Mouse (Mus musculus): ENCODE measurements at regions not wholly inside any gene's neighbourhood (a gene's known extent, or its start where the extent isn't known, plus 50 kb on each side); places are given as distances from the start of the nearest gene placed in this dataset.
"Not testable (repeated sequence)": the region's sequence is repeated elsewhere in the genome, so short reads cannot be mapped to it uniquely, and the experiment has no call there.

DNA sequence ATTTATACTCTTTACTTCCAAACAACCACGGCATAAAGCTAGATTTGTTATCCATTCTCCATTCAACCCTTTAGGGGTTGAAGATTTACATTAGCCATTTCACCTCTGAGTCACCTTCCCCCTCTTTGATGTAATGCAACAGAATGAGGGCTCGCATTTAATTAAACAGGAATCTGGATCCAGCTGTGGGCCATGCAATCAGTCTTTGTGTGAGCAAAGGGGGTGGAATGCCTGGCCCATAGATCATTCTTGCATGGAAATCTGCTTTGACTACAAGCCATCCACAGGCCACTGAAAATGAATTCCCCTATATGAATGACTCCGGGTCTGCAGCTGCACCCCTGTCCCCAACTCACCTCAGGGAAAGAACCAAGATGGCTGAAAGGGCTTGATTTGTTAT, 574.4 kb downstream of the Cypt12 start:
- DNase-seq (ENCODE audit: low read depth, low spot score) = no peak

DNA sequence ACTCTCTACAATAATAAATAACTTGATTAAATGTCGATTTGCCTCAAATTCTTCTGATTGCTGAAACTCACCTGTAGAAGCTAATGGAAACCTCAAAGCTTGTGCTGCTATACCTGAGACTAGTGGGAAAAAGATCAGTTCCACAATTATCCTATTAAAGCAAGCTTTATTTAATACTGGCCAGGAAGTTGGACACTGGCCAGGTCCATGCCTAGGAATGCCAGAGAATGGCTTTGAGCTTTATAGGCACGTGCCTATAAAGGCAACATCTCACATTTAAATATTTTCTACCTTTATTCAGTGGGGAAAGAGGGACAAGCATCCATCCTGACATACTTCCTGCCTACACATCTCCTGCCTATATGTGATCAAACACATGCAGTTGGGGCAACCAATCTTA, 575.8 kb downstream of the Cypt12 start:
- no peak for DNase-seq (ENCODE audit: low read depth, low spot score)

DNA sequence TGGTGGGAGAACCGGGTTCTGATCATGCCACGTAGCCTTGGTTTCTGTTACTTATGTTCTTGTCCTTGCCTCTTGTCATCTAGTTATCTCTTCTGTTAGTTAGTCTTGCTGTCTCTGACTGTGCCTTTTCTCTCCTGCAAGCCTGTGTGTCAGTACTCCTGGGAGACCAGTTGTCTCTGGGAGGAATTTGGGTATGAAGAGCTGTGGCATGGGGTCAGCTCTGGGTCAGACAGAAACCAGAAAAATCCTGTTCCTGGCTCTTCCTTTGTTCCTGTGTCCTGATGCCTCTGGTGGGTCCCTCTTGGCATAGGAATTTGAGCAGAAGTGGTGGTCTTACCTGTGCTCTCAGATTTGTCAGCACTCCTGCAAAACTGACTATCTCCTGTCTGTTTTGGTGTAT, 609.0 kb downstream of the Cypt12 start:
- DNase-seq (ENCODE audit: low read depth, low spot score) = no peak

DNA sequence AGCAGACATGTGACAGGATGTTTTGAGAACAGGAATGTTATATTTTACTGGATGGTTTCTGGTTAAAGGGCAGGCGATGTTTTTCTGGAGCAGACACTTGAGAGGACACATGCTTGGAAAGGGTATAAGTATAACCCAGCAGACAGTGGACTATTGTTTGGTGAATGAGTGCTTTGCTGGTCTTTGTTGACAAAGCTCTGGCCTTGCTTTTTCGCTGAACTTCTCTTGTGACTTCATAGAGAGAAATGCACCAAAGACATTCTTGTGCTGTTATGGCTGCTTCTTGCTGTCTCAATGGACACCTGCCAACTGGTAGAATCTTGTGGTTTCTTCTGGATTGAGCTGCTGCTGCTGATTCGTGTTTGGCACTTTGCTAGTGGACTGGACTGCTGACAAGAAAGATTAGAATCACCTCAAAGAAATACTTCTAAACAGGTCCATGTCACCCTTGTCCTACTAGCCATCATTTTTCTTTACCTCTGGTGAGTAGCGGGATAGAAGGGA, 612.1 kb downstream of the Cypt12 start:
- DNase-seq (ENCODE audit: low read depth, low spot score) = no peak

DNA sequence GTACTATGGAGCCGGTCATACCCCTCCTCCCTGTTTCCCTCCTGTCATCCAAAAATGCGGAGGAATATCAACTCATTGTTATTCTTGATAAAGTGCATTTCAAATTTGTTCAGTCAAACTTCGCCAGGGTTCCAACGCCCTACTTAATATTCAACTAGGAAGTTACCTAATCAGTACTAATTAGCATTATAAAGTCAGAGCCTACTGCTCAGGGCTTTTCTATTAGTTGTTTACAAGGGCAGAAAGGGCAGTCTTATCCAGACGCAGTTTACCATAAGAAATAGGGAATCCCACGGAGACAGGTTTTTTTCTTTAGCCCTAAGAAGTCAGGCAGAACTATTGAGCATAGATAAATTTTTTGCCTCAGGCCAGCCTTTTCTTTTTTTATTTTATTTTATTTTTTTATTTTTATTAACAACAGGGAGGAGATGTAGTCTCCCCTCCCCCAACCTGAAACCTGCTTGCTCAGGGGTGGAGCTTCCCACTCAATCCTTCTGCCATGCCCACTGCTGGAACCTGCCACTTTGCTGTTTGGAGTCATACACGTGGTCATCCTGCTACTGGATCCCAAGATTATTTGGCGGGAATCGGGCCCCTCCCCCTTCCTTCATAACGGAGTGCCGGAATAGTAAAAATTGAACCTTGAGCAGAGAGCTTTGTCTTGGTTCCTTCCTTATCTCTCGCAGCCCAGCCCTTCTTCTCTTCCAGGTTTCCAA, 632.9 kb downstream of the Cypt12 start:
- not testable (repeated sequence) for DNase-seq (ENCODE audit: low read depth, low spot score)

DNA sequence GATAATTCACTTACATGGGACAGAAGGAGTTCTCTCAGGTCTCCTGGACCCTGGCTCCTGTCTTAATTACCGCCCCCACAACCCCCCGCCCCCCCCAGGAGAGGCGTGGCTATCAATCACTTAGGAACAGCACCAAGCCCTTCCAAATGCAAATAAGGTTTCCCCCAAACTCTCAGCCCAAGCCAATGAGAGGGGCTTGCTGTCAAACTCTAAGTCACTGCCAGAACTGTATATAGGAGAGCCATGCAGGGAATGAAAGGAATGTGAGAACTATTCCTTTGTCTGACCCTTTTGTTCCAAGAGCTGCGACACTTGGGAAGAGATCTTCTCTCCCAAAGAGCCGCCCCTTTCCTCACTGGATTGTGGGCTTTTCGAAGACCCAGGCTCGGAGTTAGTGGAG, 672.4 kb downstream of the Cypt12 start:
- DNase-seq (ENCODE audit: low read depth, low spot score) = no peak

DNA sequence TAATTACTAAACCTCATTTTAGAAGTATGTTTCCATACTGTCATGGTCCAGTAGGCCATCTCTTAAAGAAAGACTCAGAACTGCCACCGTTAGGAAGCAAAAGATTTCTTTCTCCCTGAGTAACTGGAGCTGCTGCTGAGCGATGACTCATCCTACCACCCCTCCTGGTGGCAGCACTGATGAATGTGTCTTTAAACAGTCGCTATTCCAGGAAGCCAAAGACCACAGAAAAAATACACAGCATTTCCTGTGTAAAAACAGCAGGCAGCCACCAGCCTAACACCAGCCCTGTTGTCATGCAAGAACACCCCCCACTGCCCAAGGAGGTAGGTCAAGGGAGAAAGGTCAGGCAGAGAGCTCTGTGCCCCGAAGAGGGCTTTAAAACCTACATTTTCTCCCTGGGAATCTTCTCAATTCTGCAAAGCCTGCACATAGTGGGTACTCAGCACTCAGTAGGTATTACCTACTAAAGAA, 675.7 kb downstream of the Cypt12 start:
- no peak for DNase-seq (ENCODE audit: low read depth, low spot score)

DNA sequence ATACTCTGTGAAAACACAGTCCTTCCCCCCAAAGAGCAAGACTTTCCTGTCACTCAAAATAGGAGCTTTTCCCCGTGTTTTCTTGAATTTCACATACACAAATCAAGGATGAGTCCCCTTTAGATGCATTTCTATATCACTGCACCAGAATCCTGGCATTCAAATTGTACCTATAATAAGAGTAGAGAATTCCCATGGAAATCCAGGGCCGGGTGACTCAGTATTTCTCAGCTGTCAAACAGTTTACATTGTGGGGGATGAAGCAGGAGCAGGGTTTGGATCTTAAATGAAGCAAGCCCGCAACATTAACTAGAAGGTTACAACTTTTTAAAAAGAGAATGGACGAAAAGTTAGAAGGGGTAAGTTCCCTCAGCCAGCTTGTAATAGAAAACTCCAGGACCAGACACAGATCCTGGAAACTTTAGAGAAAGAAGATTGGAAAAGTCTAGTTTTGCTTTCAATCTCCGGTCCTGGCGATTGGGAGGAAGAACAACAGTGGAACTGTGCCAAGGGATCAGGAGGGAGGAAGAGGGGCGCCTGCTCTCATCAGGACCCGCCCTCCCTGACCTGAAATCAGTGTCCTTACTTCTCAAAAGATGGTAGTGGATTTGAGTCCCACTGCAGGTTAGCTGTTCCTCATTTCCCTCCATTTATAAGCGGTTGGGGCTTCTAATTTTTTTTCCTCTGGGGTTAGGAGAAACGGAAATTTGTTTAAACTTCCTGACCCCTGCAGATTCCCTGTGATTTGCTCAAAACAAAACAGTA, 676.4 kb downstream of the Cypt12 start:
- DNase-seq (ENCODE audit: low read depth, low spot score) = no peak

DNA sequence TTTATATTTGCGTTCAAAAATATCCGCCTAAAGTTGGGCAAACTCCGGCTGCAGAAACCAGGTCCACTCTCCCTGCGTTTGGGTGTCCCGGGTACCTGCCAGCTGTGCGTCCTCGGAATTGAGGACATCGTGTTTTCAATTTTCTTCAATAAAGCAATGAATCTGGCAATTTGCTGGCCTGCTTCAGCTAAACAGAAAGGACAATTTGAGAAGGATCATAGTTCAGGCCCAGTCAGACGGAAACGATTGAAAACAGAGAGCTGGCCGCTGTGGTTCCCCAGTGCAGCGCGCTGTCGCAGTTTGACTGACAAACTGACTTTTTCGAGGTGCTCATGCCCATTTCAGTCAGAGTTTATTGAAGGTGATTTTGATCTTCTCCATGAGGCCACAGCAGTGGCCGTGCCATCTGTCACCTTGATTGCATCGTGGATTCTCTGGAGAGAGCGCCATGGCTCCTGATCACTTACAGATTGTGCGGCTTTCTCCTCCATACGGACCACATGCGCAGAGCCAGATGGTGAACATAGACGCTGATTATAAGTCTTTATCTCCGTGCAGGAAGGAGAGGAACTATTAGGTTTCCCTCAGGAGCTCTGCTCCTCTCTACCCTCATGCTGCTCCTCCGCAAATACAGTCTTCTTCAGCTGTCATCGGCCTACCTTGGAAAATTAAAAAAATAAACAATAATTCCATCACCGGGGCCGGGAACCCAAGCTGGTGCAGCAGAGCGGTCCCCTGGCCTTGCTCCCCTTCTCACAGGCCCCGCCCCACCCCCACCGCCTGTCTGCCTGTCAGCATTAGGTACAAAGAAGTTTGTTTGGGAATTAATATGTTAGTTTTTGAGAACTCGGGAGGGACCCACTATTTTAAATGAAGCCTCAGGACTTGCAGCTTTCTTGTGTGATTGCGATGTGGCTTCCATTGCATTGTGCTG, 677.5 kb downstream of the Cypt12 start:
- no peak for DNase-seq (ENCODE audit: low read depth, low spot score)

DNA sequence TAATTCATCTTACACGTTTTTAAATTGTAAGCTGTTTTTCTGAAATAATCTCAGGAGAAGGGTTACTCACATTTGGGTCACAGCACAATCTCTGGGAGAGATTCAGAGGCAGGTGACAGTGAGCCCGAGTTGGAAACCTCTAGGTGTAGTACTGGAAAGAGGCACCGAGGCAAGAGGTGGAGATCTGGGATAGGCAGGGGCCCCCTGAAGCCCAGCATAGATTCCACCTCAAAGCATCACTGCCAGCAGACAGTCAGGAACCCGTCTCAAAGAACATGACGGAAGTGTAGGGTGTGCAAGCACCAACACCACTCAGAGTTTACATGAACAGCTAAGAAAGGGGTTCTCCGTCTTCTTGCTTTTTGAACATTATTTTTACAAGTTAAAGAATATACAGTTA, 678.2 kb downstream of the Cypt12 start:
- DNase-seq (ENCODE audit: low read depth, low spot score) = no peak

DNA sequence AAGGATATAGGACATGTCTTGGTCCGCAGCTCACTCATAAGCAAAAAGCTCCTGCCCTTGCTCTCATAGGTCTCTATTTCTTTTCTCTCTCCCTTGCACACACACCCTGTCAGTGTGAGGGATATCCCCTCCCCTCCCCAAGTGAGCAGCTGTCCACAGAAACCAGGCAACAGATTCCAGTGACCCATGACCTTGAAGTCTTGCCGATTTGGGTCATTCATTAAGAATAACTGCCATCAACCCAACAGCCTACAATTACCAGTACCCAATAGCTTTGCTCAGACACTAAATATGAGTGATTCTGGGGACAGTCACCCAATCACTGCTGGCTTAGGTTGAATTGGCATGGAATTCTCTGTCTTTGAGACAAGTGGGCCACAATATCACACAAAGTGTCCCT, 678.6 kb downstream of the Cypt12 start:
- no peak for DNase-seq (ENCODE audit: low read depth, low spot score)

DNA sequence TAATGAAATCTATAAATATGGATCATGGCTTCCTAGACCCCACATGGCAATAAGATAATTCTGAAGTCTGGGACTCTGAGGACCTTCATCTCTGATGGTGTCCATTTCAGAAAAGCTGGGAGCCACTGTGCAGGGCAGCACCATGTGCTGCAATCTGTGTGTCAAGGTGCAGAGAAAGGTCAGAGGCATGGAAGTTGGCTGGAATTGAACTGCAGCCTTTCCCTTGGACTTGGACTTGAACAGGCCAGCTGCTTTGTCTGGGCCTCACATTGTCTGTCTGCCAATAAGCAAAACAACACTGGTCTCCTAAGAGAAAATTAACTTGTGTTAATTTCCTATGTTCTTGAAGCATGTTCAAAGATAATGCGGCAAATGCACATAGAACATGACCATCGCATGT, 681.0 kb downstream of the Cypt12 start:
- no peak for DNase-seq (ENCODE audit: low read depth, low spot score)

DNA sequence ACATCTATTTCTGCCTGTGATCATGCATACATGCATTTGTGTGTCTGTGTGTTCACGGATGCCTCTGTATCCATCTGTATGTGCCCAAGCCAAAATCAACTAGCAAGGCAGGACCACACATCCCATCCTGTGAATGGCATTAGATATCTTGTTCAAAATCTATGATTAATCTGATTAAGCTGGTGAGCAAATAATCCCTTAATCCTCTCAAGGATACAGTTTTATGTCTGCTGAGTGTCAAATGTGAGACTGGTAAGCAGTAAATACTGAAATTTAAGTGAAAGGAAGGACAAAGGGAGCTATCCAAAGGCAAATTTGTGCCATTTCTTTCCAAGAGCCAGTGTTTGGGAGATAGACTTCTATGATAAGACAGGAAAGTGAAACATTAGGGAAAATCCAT, 683.4 kb downstream of the Cypt12 start:
- peak; percentile 48 for DNase-seq (ENCODE audit: low read depth, low spot score)

DNA sequence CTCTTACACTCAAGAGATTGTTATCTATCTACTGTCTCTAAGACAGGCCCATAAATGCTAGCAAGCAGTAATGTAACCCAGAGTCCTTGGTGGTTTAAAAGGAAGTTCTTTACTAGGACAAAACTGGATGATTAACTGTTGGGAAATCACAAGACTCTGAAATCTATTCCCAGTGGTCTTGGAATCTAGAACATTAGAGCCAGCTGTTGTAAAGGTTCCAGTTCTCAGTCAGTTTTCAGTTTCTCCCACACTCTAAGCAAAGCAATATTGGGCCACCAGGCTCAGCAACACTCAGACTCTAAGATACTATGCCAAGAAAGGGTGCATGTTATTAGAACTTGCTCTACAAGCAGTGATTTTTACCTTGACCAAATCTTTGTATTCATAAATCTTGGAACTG, 686.6 kb downstream of the Cypt12 start:
- DNase-seq (ENCODE audit: low read depth, low spot score) = no peak

DNA sequence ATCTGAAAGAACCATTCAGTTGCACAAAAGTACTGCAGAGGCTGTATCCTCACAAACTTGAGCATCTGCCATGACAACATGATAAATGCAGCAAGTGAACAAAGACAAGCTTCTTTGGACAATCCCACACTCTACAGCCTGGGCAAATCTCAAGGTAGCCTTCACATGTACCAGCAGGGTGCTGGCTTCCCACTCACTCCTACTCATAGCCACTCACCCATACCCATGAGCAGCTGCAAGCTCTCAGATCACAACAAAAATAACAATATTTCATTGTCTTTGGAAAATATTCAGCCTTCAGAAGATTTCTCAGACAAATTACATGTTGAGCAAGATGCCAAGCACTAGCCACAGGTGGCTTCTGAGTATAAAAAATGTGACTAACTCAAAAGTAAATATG, 689.3 kb downstream of the Cypt12 start:
- DNase-seq (ENCODE audit: low read depth, low spot score) = no peak

DNA sequence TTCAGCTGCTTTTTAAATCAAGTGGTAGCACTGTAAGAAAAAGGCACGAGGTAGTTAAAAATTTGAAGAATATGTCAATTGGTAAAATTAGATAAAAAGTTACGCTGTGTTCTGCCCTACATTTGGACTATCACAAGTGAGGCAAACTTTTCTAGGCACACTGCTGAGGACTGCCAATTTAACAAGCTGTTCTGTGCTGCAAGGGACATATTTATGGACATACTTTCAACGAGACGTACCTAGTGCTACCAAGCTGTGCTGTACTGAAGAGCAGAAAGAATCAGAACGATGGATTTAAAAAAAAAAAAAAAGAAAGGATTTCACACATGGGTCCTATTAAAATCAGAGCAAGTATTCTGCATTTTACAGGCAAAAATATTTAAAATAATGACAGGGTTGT, 692.1 kb downstream of the Cypt12 start:
- no peak for DNase-seq (ENCODE audit: low read depth, low spot score)

DNA sequence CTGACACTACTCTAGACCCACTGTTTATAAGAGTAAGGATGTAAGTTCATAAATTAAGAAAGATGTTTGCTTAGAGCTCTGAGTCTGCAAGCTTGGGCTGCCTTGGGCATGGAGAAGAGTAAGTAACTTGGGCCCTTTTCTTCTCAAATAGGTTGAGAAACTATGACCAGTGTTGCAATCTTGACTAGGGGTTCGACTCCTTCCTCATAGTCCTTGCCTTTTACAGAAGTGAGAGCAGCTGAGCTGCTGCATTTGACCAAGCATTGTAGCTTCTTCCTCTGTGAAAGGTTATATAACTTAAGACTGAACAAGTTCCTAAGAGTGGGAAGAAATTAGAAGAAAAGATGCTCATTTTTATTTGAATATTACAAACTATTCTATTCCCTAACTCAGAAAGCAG, 693.5 kb downstream of the Cypt12 start:
- DNase-seq (ENCODE audit: low read depth, low spot score) = no peak

DNA sequence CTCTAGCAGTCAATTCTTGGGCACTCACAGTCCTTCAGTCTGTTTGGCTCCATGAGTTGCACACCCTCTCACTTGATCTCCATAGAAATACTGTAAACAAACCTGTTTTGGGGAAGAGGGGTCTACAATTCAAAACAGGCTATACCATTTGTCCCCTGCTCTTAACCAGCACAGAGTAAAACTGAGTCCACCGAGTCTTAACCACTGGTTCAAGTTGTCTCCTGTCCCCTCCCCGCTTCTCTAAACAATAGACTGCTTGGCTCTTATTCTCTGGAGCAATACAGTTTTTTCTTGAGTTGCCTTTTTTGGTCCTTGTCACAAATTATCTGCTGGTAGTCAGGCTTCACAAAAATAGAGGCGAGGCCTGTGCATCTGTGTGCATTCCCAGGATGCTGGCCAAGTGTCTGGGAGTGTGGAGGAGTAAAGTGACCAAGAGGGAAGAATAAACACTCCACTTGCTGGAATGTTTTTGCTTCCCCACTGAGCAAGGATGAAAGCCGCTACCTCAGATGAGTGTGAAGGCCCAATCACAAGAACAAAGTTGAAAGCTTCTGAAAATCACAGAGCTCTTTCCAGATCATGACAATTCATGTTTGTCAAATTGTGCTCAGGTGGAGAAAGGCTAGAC, 695.3 kb downstream of the Cypt12 start:
- DNase-seq (ENCODE audit: low read depth, low spot score) = no peak

DNA sequence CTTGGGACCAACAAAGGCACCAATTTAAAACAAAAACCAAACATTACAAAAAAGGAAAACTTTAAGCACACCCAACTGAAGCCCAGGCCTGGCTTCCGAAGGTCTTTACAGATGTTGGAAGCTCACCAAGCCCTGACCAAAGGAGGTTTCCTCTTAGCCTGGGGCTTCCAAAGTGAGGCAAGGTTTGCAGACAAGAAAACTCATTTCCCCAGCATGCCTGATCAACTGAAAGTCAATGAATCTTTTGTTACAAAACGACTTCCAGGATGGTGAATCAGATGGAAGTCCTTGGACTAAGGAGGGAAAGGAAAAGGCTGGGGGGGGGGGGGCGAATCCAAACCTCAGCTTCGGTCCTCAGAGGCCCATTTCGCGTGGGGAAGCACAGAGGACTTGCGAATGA, 697.3 kb downstream of the Cypt12 start:
- DNase-seq (ENCODE audit: low read depth, low spot score) = no peak

DNA sequence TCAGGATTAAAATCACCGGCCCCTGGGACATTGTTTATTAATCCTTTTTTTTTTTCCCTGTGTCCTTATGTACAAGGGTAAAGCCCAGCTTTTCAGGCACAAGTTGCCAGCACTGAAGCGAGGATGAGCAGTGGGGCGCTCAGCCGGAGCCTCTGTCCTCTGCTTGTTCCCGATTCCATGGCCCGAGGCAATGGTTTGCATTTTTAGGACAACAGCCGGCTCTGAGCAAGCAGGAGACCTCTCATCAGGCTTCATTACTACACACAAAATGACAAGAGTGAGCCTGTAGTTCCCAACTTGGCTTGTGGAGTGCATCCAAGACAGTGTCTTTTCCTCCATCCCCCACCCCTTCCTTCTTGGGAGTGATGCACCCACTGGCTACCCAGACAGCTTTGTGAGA, 697.7 kb downstream of the Cypt12 start:
- DNase-seq (ENCODE audit: low read depth, low spot score) = no peak

DNA sequence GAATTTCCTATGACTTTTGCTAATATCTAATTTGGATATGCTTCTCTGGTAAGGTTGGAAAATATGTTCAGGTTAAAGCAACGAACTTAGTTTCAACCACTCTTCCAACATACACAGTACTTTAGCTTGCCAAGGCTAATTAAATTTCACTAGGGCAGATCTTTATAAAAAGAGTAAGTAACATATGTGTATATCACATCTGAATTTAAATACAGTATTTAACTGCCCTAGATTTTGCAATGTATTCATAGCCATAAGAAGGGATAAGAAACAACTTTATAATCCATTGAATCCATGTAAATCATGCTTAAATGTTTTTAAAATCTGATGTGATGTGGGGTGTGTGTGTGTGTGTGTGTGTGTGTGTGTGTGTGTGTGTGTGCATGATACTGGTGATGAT, 705.3 kb downstream of the Cypt12 start:
- no peak for DNase-seq (ENCODE audit: low read depth, low spot score)

DNA sequence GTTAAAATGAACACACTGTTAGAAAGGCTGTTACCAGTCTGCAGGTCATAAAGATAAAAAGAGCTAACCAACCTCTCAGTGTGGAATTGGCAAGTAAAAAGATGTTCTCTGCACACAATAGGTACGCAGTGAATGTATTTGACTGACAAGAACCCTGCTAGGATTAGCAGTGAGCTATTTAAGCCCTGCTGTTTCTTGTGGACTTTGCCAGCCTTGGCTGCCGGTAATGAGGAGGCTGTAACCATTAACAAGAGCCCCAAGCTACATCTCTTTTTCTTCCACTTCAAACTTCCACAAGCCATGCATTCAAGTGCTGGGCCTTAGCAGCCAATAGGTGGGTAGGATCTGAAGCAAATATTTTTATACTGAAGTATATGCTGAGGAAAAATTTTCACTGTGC, 717.5 kb downstream of the Cypt12 start:
- no peak for DNase-seq (ENCODE audit: low read depth, low spot score)

Measured in retina, postnatal 7 days (tissue).